Mouse (Mus musculus) right cerebral cortex, postnatal 36 days (tissue): ENCODE results near the gene Aqp6.

Experiments
- DNase-seq, 2 experiments: peaks; one replicate each; pipeline ENCODE4 v3.0.0; 2022; ENCODE audit warnings: low spot score in 2 of 2, mixed read lengths in 1 of 2

Aqp6 gene

DNA sequence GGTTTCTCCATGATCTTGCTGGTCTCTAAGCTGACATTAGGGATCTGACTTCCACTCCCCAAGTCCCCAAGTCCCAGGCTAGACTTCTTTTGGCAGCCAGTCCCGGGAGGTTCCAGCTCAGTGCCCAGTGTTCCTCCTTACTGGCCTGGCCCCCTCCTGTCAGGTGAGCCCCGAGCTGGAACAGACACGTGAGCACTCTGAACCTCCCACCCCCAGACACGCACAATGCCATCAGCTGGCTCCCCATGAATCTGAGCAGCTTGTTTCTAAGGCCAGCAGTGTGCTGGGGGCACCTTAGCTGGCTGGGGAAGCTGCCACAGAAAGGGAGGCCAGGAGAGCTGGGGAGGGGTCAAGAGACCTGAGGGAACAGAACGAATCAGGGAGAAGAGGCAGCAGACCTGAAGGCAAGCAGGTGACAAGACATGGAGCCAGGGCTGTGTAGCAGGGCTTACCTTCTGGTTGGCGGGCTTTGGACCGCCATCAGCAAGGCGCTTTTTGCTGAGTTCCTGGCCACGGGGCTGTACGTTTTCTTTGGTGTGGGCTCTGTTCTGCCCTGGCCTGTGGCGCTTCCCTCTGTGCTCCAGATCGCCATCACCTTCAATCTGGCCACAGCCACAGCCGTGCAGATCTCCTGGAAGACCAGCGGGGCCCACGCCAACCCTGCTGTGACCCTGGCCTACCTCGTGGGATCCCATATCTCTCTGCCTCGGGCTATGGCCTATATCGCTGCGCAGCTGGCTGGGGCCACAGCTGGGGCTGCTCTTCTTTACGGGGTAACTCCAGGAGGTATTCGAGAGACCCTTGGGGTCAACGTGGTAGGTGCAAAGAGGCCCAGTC is at the start of gene Aqp6:
TSS of gene Aqp6 (plus strand) at position 415 of the 837 bp plus-strand sequence.
- no peak for DNase-seq

DNA sequence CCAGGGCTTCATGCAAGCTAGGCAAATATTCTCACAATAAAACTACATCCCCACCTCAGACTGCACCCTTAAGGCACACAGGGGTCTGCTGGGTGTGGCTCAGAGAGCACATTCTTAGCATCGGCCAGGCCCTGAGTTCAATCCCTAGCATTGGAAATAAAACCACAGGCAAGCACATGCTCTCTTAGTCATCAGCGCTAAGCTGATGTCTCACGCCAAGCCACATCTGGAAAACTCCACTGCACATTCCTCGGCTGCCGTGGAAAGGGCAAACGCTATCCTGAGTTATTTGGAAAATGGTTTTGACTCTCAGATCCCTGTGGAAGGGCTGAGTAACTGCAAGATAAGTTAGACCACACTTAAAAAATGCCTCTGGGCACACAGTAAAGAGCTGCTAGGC is 47.4 kb upstream of the Aqp6 start:
- DNase-seq, result no peak

DNA sequence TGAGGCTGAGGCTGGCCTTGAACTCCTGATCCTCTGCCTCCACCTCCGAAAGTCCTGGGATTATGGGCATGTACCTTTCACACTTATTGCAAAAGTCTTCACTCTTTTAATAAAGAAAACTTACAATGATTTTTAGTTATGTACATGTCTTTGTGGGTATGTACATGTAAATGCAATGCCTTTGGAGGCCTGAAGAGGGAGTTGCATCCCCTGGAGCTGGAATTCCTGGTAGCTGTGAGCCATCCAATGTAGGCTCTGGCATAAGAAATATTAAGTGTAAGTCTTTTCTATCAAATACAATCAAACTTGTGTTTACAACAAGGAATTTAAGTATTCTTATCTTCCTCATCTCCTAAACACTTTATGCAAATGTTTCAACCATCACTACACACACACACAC is 42.3 kb upstream of the Aqp6 start:
- DNase-seq, result no peak

DNA sequence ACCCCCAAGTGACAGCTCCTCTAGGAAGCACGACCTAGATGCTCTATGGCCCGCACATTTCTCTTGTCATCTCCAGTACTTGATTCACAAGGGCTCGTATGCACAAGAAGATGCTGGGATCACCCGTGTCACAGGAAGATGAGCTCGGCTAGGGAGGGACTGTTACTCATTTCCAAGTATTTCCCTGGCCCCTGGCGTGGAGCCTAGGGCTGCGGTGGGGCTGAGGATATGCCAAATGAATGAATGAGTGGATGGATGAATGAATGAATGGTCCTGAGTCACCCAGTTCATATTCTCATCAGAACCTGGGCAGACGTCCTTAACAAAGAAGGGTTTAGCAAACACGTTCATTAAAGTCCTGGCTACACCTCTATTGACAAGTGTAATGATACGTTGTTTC is 41.0 kb upstream of the Aqp6 start:
- DNase-seq, result no peak

DNA sequence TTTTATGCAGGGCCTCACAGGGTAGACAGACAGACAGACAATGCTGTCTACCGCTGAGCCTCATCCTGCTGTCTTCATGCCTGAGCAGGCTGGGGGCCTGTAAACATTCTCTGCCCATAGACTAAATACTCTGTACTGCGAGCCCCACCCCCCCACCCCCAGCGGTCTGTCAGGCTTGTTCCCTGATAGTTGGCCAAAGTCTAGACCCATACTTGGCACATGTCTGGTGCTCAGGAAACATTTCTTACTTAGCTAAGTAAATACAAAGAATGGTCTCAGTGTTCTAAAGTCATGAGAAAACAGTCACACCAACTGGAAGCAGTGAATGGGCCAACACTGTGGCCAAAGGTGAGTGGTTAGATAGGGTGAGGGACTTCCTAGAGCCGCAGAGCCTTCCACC is 33.8 kb upstream of the Aqp6 start:
- DNase-seq, result no peak

DNA sequence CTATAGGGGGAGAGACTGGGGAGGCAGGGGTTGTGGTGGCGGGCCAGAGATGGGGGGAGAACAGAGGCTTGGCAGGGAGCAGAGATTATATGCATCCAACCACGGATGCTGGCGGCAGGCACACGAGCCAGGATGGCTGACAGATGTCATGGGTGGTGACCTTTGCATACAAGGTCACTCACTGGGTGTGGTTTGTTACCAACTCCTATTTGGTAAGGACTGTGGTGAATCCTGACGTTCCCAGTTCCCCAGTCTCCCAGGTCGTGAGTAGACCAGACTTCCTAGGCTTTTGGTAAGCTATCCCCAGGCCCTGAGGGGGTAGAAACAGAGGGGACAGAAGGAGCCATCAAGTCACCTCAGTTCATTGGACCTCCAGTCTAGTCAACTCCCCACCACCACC is 32.5 kb upstream of the Aqp6 start:
- DNase-seq, result no peak

DNA sequence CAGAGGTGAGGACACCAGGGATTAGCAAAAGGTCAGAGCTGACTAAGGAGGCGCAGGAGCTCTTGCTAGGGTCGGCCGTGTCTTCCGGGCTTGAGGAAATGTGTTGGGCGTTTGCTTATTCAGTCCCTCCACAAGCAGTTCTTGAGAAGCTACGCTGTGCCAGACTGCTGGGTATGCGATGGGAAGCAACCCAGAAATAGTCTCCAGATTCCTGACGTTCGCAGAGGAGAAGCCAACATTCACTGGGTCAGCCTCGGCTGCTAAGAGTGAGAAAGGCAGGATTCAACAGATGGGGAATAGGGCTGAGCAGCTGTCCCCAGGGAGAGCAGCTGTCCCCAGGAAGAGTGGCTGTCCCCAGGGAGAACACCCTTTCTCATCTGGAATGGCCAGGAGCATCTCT is 32.1 kb upstream of the Aqp6 start:
- DNase-seq, result peak in 1 of 2 experiments; percentile 20

DNA sequence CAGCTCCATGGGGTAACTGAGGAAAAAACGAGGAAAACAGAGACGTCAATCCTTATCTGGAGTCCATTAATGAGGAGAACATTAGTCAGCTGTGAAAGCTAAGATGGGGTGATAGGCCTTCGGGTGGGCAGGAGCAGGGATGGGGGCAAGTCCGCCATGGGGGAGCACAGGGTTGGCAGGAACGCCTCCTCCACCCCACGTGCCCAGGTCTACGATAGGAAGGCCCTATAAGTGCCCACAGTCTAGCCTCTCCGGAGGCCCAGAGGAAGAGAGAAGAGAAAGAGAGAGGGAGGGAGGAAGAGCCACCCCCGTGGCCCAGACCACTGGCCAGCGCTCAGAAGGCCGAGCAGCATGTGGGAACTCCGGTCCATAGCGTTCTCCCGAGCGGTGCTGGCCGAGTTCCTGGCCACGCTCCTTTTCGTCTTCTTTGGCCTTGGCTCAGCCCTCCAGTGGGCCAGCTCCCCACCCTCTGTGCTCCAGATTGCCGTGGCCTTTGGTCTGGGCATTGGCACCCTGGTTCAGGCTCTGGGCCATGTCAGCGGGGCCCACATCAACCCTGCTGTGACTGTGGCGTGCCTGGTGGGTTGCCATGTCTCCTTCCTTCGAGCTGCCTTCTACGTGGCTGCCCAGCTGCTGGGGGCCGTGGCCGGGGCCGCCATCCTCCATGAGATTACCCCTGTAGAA is 22.3 kb upstream of the Aqp6 start, which contains the start of gene Aqp2:
TSS of gene Aqp2 (plus strand) at position 254 of the 684 bp plus-strand sequence.
- DNase-seq, result no peak

DNA sequence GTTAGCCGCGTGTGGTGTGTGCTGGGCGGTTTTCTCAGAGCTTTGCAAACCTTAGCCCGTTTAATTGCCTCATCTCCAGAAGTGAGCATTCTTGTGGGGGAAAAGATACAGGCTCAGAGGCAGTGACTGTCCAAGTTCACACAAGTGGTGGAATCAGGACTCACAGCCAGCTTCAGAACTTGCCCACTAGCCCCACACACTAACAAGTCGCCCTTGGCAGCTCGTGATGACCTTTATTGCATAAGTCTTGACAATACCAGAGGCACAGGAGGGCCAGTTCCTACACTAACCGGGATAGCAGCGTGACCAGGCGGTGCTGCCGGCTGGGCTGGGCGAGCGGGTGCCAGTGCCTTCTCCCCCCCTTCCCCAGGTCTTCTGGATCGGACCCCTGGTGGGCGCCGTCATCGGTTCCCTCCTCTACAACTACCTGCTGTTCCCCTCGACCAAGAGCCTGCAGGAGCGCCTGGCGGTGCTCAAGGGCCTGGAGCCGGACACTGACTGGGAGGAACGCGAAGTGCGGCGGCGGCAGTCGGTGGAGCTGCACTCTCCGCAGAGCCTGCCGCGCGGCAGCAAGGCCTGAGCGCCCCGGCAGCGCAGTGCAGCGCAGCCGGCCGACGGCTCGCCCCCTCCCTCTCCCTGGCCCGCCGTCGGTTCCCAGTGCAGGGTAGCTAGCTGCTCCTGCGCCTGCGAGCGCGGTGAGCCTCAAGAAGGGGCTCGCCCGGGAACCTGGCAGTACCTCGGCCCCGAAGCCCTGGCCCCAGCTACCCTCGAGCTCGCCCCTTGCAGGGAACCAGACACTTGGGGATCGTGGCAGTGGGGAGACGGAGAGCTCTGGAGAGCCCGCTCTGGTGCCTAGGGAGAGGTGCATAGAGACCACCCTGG is 17.5 kb upstream of the Aqp6 start:
- DNase-seq, result no peak

DNA sequence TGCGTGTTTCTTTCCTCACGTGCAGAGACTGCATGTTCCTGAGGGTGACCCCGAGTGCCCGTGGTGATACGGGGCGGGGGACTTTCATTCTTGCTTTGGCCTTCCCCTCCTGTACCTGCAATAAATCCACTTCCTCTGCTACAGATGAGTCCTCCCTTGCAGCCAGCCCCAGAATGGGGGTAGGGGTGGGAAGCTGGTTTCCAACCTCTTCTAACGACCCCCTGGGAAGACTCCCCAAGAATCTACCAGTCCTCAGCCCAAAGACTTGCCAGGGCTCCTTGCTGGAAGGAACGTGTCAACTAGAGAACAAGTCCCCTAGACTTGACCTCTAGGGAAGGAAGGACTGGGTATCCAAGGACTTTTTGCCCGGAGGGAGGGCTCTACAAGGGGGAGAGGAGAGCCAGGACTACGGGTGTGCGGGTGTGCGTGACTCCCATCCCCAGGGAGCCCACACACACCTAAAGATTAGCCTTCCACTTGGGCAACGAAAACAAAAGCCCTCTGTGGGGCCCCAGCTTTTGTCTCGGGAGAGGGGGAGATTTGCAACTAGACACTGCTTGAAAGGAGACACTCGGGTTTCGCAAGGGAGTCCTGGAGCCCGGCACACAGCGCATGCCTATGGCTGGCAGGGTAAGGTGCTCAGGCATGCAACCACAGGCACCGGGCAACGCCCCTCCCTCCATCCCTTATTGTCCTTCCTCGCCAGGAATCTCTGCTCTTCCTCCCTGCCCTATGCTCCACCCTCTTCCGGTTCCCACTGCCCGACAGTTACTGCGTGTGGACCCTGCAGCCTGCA is 16.6 kb upstream of the Aqp6 start:
- DNase-seq, result no peak

DNA sequence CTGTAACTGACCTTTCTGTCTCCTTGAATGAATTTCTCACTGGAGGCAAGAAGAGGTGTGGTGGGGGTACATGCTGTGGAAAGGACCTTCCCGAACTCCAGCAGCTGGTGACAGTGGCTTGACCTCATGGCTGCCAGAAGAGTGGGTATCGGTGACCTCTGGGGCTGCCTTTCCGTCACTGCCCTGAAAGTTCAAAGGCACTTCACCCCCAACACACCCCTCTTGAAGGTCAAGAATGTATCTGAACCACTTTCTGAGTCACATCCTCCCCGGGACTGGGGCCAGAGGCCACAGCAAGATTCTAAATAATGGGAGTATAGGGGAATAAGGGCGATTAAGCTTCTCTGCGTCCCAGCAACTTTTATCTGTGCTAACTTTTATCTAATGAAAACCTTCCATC is 15.5 kb upstream of the Aqp6 start:
- DNase-seq, result no peak

DNA sequence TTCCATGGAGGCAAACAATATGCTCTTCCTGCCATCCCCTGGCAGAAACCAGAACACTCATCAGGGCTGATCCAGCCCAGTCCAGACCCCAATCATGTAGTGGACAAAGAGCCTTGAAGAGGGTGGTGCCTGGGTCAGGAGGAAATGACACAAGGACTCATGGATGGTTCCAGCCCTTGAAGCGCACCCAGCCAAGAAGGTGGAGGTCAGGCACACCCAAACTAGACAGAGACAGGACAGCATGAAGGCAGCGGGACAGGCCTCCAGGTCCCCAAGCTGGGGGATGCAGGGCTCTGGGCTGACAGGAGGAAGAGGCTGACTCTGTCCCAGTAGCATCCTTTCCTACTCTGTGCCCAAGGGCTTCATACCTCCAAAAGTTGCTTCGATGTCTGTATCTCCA is 14.7 kb upstream of the Aqp6 start:
- DNase-seq, result no peak

DNA sequence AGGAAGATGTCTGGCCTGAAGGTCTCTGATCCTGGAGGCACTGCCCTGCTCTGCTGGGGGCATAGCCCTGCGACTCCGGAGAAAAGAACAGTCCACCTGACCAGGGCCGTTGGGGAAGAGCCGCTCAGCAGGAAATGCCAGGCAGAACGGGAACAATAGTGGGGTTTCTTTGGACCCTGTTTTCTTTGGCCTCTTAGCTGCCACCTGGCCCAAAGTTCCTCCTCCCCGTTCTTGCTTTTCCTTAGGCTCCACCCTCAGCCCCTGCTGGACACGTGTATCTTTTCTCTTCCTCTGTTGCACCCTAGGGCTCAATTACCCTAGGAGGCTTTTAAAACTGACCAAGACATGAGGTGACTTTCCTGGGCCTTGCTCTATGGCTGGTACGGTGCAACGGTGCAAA is 12.0 kb upstream of the Aqp6 start:
- no peak for DNase-seq

DNA sequence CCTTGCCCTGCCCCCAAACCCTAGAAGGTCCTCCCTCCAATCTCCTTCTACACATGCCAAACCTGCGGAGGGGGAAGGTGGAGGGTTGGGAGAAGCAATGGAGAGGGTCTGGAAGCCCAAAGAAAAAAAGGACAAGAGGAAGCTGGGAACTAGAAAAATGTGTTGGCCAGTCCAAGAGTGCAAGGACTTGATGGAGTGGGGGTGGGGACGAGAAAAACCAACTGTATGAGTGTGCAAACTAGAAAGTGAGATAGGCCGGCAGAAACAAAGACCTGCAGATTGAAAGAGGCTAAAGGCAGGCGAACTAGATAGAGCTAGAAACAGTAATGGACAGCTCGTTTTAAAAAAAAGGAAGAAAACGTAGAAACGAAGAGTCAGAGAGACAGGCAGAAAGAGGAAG is 11.5 kb upstream of the Aqp6 start:
- DNase-seq, result no peak

DNA sequence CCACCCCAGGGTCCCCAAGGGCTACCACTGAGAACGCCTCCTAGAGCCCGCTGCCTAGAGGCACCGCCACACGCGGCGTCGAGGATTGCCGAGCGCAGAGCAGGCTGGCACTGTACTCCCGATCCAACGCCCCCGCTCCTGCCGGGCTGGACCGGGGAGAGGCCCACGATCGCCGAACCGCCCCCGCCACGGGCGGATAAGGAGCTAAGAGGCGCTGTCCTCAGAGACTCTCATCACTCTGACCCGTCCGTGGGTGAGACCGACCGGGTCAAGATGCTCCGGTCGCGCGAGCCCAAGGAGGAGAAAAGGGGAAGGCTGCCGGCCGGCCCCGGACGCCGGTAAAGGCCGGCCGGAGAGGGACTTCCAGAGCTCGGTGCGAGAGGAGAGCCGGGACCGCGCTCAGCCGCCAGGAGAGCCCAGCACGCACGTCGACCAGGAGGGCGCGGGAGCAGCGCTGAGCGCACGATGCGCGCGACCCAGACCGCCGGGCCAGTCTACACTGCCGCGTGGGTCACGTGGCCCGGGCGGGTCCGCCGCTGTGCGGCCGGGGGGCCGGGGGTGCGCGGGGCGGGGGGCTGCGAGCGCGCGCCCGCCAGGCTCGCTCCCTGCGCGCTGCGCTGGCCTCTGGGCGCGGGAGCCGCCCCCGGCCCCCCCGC is 10.6 kb upstream of the Aqp6 start, which contains the start of gene Aqp5:
TSS of gene Aqp5 (plus strand) at position 354 of the 656 bp plus-strand sequence.
- no peak for DNase-seq

DNA sequence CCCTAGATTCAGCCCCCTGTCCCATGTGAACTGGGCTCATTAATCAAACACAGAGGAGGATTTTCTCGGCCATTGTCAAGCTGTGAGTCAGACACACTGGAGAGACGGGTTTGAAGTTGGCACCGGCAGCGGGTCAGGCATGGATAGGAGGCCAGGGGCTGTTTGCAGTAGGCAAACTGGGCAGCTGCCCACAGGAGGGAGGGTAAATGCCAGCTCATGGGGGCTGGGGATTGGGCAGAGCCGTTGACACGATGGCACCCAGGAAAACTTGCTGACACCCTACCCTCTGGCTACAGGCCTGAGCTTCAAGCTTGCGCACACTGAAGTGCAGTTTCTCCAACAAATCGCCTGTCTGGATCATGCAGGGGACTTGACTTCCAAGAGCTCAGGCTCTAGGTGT is 9.0 kb upstream of the Aqp6 start:
- no peak for DNase-seq

DNA sequence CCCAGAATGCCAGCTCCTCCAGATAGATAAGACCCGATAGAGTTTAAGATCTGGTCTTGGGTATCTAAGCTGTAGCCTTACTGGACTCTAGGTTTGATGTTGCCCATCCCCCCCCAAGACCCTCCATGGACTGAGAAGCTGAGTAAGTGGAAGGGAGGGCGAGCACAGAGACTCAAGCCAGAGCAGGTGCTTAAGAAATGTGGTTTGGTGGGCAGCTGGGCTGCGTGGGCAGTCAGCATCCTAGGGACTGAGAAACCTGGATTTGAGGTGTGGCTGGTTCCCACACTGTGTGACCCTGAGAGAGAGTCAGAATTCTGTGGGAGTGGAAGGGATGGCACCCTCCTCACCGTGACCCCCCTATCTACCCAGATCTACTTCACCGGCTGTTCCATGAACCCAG is 8.3 kb upstream of the Aqp6 start:
- no peak for DNase-seq

DNA sequence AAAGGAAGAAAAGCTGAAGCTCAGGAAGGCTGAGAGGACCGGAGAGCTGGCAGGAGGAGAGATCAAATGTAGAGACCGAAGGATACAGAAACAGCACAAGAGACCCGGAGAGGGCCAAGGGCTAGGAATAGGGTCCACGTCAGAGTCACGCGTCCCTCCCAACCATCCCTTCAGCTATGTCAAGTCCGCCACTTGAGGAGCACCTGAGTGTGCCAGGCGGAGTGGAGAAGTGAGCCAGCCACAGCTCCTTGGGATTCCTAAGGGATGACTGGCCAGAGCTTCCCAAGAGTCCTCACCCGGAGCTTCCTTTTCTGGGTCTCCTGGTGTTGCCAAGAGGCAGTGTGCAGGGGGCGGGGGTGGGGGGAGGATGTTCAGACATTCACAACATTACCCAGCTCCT is 6.2 kb upstream of the Aqp6 start:
- DNase-seq, result no peak

DNA sequence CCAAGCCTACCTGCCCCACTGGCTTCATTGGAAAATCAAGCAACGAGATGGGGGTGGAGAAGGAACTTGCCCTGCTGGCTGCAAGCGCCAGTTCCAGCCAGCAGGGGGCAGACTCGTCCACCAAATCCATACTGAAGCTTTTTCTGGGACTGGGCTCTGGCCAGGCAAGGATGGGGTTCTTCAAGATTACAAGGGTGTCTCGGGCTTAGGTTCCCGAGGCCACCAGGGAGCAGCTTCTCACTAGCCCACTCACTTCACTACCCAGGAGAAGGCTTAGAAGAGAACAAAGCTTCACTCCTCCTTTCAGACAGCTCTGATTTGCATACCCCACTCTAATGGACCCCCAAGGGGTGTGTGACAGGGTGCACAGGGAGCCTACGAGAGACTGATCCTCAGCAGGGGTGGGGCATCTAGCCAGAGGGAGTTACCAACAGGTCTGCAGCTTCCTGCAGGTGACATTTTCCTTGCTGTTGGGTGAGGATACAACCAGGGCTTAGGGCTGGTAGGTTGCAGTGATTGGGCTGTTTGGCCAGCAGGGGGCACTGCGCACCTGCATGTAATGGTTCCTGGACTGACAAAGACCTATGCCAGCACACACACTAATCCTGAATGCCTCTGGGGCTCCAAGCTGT is 5.0 kb upstream of the Aqp6 start:
- DNase-seq, result peak; percentile 77 to 86

DNA sequence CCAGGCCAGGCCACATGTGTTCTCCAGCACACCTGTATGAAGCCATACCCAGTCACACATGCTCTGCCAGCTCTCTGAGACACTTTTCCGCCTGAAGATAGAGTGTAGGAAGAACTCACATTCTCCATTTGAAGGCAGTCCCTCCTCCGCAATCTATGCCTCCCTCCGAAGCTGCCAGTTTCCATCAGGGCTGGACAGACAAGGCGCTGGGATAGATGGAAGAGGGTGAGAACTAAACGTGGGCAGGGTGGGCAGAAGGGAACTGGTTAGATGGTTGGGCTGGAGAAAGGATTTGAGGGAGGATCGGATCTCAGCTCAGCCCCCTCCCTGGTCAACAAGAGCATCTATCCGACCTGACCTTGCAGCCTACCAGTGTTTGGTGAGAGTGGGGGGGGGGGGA is 4.4 kb upstream of the Aqp6 start:
- no peak for DNase-seq
